Mouse (Mus musculus): Measurements from ENCODE around the gene Zfp988.
"Not testable (repeated sequence)": the region's sequence is repeated elsewhere in the genome, so short reads cannot be mapped to it uniquely, and the experiment has no call there.

The Zfp988 gene

GRCm38 (mm10) chr4:147305436-147305835 lies at the start of gene Zfp988:
Gene Zfp988, plus strand, starts transcription at chr4:147305674.
- not testable (repeated sequence) for DNase-seq (ENCODE audit: extremely low spot score)

GRCm38 (mm10) chr4:147262708-147263107 lies 42.8 kb upstream of the Zfp988 start:
- not testable (repeated sequence) for DNase-seq (ENCODE audit: extremely low spot score)

- DNase-seq (ENCODE audit: extremely low spot score): not testable (repeated sequence)
These were observed 38.2 kb upstream of the Zfp988 start for GRCm38 (mm10) chr4:147267302-147267701.

GRCm38 (mm10) chr4:147268735-147269134 lies 36.7 kb upstream of the Zfp988 start:
- DNase-seq (ENCODE audit: extremely low spot score): not testable (repeated sequence)

GRCm38 (mm10) chr4:147270026-147270425 lies 35.4 kb upstream of the Zfp988 start:
- DNase-seq (ENCODE audit: extremely low spot score): not testable (repeated sequence)

- DNase-seq (ENCODE audit: extremely low spot score): not testable (repeated sequence)
These were observed 33.9 kb upstream of the Zfp988 start for GRCm38 (mm10) chr4:147271601-147272000.

- DNase-seq (ENCODE audit: extremely low spot score): peak; percentile 48
These were observed 30.3 kb upstream of the Zfp988 start for GRCm38 (mm10) chr4:147275021-147275772.

GRCm38 (mm10) chr4:147275773-147276140 lies 29.7 kb upstream of the Zfp988 start:
- DNase-seq (ENCODE audit: extremely low spot score): peak; percentile 23

GRCm38 (mm10) chr4:147280406-147280805 lies 25.1 kb upstream of the Zfp988 start:
- DNase-seq (ENCODE audit: extremely low spot score): not testable (repeated sequence)

GRCm38 (mm10) chr4:147298585-147298984 lies 6.9 kb upstream of the Zfp988 start:
- not testable (repeated sequence) for DNase-seq (ENCODE audit: extremely low spot score)

GRCm38 (mm10) chr4:147302375-147302774 lies 3.1 kb upstream of the Zfp988 start:
- not testable (repeated sequence) for DNase-seq (ENCODE audit: extremely low spot score)

GRCm38 (mm10) chr4:147335036-147335690 lies 29.7 kb downstream of the Zfp988 start:
- DNase-seq (ENCODE audit: extremely low spot score): not testable (repeated sequence)

GRCm38 (mm10) chr4:147335691-147336367 lies 30.4 kb downstream of the Zfp988 start:
- DNase-seq (ENCODE audit: extremely low spot score): not testable (repeated sequence)

GRCm38 (mm10) chr4:147336368-147337195 lies 31.1 kb downstream of the Zfp988 start:
- not testable (repeated sequence) for DNase-seq (ENCODE audit: extremely low spot score)

- not testable (repeated sequence) for DNase-seq (ENCODE audit: extremely low spot score)
These were observed 32.0 kb downstream of the Zfp988 start for GRCm38 (mm10) chr4:147337520-147337919.

- no peak for DNase-seq (ENCODE audit: extremely low spot score)
These were observed 32.6 kb downstream of the Zfp988 start for GRCm38 (mm10) chr4:147338032-147338610.

- DNase-seq (ENCODE audit: extremely low spot score): not testable (repeated sequence)
These were observed 33.2 kb downstream of the Zfp988 start for GRCm38 (mm10) chr4:147338706-147339105.

GRCm38 (mm10) chr4:147339601-147340219 lies 34.2 kb downstream of the Zfp988 start:
- not testable (repeated sequence) for DNase-seq (ENCODE audit: extremely low spot score)

- DNase-seq (ENCODE audit: extremely low spot score): not testable (repeated sequence)
These were observed 34.8 kb downstream of the Zfp988 start for GRCm38 (mm10) chr4:147340236-147340635.

- not testable (repeated sequence) for DNase-seq (ENCODE audit: extremely low spot score)
These were observed 35.4 kb downstream of the Zfp988 start for GRCm38 (mm10) chr4:147340876-147341275.

Data from embryo, embryonic 9.5 days (tissue).